14 mouse cellular contexts compared by ENCODE assay signal in genomic region chr16:33769848-33770247, GRCm38 (mm10). TPM values are rescaled to one million over a fixed set of nuclear protein-coding genes. Genes with fewer than 3 reads are reported as not detected.
DNase-seq lines count a peak whose midpoint lies in the region; ATAC-seq and TF ChIP-seq lines count a peak whose summit lies in the region.
"Had no signal": no experiment of that assay in that cellular context is flagged by ENCODE, and none has a peak within 500 bp of the region (broad histone marks: within the 10 kb centered on the region; RNA-seq: fewer than 3 reads in every experiment).

No protein-coding gene starts in this region.

- WGBS in lung, postnatal 0 days: 77% methylated on average over 7 of the region's 7 CpGs
- 79% methylated on average over 7 of the region's 7 CpGs for WGBS in heart, embryonic 11.5 days (ENCODE audit: insufficient replicate concordance)
- 67% methylated on average over 7 of the region's 7 CpGs for WGBS in kidney, embryonic 14.5 days

- DNase-seq in lung, postnatal 25 days (ENCODE audit: low spot score): peak; percentile 18
- DNase-seq in lung, postnatal 0 days (ENCODE audit: low spot score): no peak
- peak; percentile 96 for DNase-seq in CH12.LX (ENCODE audit: extremely low read depth)
- DNase-seq in thymus, postnatal 0 days (ENCODE audit: low spot score): peak; percentile 50
- DNase-seq in layer of hippocampus, adult 18-20 months (ENCODE audit: low spot score in 2 of 2): no peak
- DNase-seq: embryo, embryonic 11 days; lung, postnatal 14 days had no signal

- in situ Hi-C loops in CH12.LX (cut with MboI; ENCODE audit: low pct_ligation_motif_present, low pct_unique_long_range_greater_than_20kb, low sequenced_read_pairs): no loop called here

- H3K9me3 ChIP-seq in lung, postnatal 0 days (ENCODE audit: low read length): no peaks in the 10 kb centered on the region
- H3K9me3 ChIP-seq in CH12.LX (replicated peaks; ENCODE audit: low read length): peaks cover 4% of the 10 kb centered on the region
- no peaks in the 10 kb centered on the region for H3K9me3 ChIP-seq in heart, embryonic 11.5 days (replicated peaks; ENCODE audit: control insufficient read depth, low read length)
- no peaks in the 10 kb centered on the region for H3K9me3 ChIP-seq in kidney, embryonic 14.5 days (ENCODE audit: control insufficient read depth, low read length)
- H3K9me3 ChIP-seq: hindbrain, embryonic 12.5 days; limb, embryonic 12.5 days had no signal

- H3K79me2 ChIP-seq in CH12.LX (replicated peaks; ENCODE audit: control insufficient read depth, extremely low read depth, insufficient read depth, poor library complexity, severe bottlenecking): no peaks in the 10 kb centered on the region

- ATAC-seq in lung, postnatal 0 days: no peak
- ATAC-seq in inflammation-experienced regulatory T-cells, adult 6 months: peak; percentile 97
- ATAC-seq in heart, embryonic 11.5 days (replicated peaks; ENCODE audit: insufficient number of reproducible peaks, low FRiP score, low TSS enrichment): no peak
- ATAC-seq in kidney, embryonic 14.5 days (ENCODE audit: low FRiP score, low TSS enrichment): no peak

- no peak overlapping the region for H3K9ac ChIP-seq in lung, postnatal 0 days (replicated peaks; ENCODE audit: low read depth)
- H3K9ac ChIP-seq in CH12.LX (ENCODE audit: insufficient read depth, low read depth): no peak overlapping the region
- H3K9ac ChIP-seq in heart, embryonic 11.5 days (ENCODE audit: low read depth, low read length): no peak overlapping the region
- no peak overlapping the region for H3K9ac ChIP-seq in kidney, embryonic 14.5 days (ENCODE audit: low read depth, low read length)
- H3K9ac ChIP-seq: hindbrain, embryonic 12.5 days; limb, embryonic 12.5 days had no signal

- no peaks in the 10 kb centered on the region for H3K4me1 ChIP-seq in lung, postnatal 0 days (ENCODE audit: insufficient read depth, low read depth, low read length)
- H3K4me1 ChIP-seq in CH12.LX (ENCODE audit: control insufficient read depth in 1 of 2, insufficient read depth in 2 of 2): peaks cover 21 to 52% of the 10 kb centered on the region in 2 experiments
- no peaks in the 10 kb centered on the region for H3K4me1 ChIP-seq in heart, embryonic 11.5 days (ENCODE audit: control insufficient read depth, insufficient read depth, low read length)
- H3K4me1 ChIP-seq in kidney, embryonic 14.5 days (ENCODE audit: control insufficient read depth, insufficient read depth, low read length): no peaks in the 10 kb centered on the region
- H3K4me1 ChIP-seq: hindbrain, embryonic 12.5 days had no signal

- TF ChIP-seq POLR2A in CH12.LX (IDR thresholded peaks at IDR 0.05; ENCODE audit: low read depth, low read length): no peak

- no peak for TF ChIP-seq EP300 in lung, postnatal 0 days (IDR thresholded peaks at IDR 0.05)
- TF ChIP-seq EP300 in CH12.LX (IDR thresholded peaks at IDR 0.05; ENCODE audit: low read length): peak; percentile 96

- no peak for TF ChIP-seq CTCF in lung, postnatal 0 days (IDR thresholded peaks at IDR 0.05)
- TF ChIP-seq CTCF in CH12.LX (conservative IDR thresholded peaks at IDR 0.05 in 1 of 2, IDR thresholded peaks at IDR 0.05 in 1 of 2; ENCODE audit: low read depth in 2 of 2, low read length in 2 of 2): no peak

- H3K27me3 ChIP-seq in lung, postnatal 0 days (replicated peaks; ENCODE audit: insufficient read depth, low read length): no peaks in the 10 kb centered on the region
- H3K27me3 ChIP-seq in CH12.LX (replicated peaks): no peaks in the 10 kb centered on the region
- H3K27me3 ChIP-seq in heart, embryonic 11.5 days (ENCODE audit: control insufficient read depth, insufficient read depth, low read length): no peaks in the 10 kb centered on the region
- no peaks in the 10 kb centered on the region for H3K27me3 ChIP-seq in kidney, embryonic 14.5 days (ENCODE audit: control insufficient read depth, insufficient read depth, low read length)
- H3K27me3 ChIP-seq: hindbrain, embryonic 12.5 days; limb, embryonic 12.5 days had no signal

- no peak overlapping the region for H3K4me2 ChIP-seq in lung, postnatal 0 days (replicated peaks; ENCODE audit: low read depth, low read length)
- H3K4me2 ChIP-seq in CH12.LX (ENCODE audit: insufficient read depth, low read depth, poor library complexity, severe bottlenecking): peak overlapping the region; percentile 3; the same call in 1 of the 2 replicates
- H3K4me2 ChIP-seq in heart, embryonic 11.5 days: no peak overlapping the region
- no peak overlapping the region for H3K4me2 ChIP-seq in kidney, embryonic 14.5 days (replicated peaks; ENCODE audit: low read depth, low read length)
- H3K4me2 ChIP-seq: hindbrain, embryonic 12.5 days; limb, embryonic 12.5 days had no signal

- H3K27ac ChIP-seq in lung, postnatal 0 days (ENCODE audit: low read length): no peak overlapping the region
- peak overlapping the region; percentile 61; the same call in 1 of the 2 replicates for H3K27ac ChIP-seq in CH12.LX (ENCODE audit: insufficient read depth, low read depth)
- H3K27ac ChIP-seq in heart, embryonic 11.5 days (ENCODE audit: low read depth, low read length): no peak overlapping the region
- no peak overlapping the region for H3K27ac ChIP-seq in kidney, embryonic 14.5 days (ENCODE audit: low read depth, low read length)
- H3K27ac ChIP-seq: hindbrain, embryonic 12.5 days; limb, embryonic 12.5 days had no signal

- H3K36me3 ChIP-seq in lung, postnatal 0 days (ENCODE audit: insufficient read depth, low read length): no peaks in the 10 kb centered on the region
- peaks cover 21 to 32% of the 10 kb centered on the region in 2 experiments for H3K36me3 ChIP-seq in CH12.LX (replicated peaks in 1 of 2; ENCODE audit: control insufficient read depth in 1 of 2, insufficient read depth in 1 of 2, low read length in 1 of 2)
- peaks cover 3% of the 10 kb centered on the region; the same call in 1 of the 2 replicates for H3K36me3 ChIP-seq in heart, embryonic 11.5 days (ENCODE audit: control insufficient read depth, insufficient read depth, low read length)
- no peaks in the 10 kb centered on the region for H3K36me3 ChIP-seq in kidney, embryonic 14.5 days (ENCODE audit: control insufficient read depth, insufficient read depth, low read length)

- no peak; the same call in 1 of the 2 replicates for TF ChIP-seq RAD21 in CH12.LX (IDR thresholded peaks at IDR 0.05; ENCODE audit: low read depth, low read length)

- dilution Hi-C loops in CH12.LX (cut with MboI; ENCODE audit: extremely low pct_ligation_motif_present, extremely low pct_unique_long_range_greater_than_20kb, low sequenced_read_pairs): no loop called here

- H3K4me3 ChIP-seq in lung, postnatal 0 days (ENCODE audit: low read depth, low read length): no peak overlapping the region
- H3K4me3 ChIP-seq in CH12.LX (replicated peaks in 1 of 3; ENCODE audit: low read depth in 2 of 3, low read length in 2 of 3, poor library complexity in 1 of 3): no peak overlapping the region
- no peak overlapping the region for H3K4me3 ChIP-seq in heart, embryonic 11.5 days (ENCODE audit: low read depth, low read length)
- no peak overlapping the region for H3K4me3 ChIP-seq in kidney, embryonic 14.5 days (ENCODE audit: low read length)
- H3K4me3 ChIP-seq: hindbrain, embryonic 12.5 days; limb, embryonic 12.5 days had no signal

TF ChIP-seq in CH12.LX, 34 proteins besides CTCF, POLR2A, EP300 and RAD21 (continues in another document):
- TF ChIP-seq CHD2 (IDR thresholded peaks at IDR 0.05; ENCODE audit: low read length) (no peak), IRF4 (IDR thresholded peaks at IDR 0.05; ENCODE audit: low read depth, low read length) (peak; percentile 83), E2F4 (IDR thresholded peaks at IDR 0.05; ENCODE audit: insufficient replicate concordance, low read depth, low read length) (no peak), NELFE (IDR thresholded peaks at IDR 0.05; ENCODE audit: low read depth, low read length) (0 out of 2 replicates have a peak, but pooled peaks have one; percentile 23), ZNF384 (IDR thresholded peaks at IDR 0.05; ENCODE audit: low read depth, low read length) (peak; percentile 23; the same call in 1 of the 2 replicates), RCOR1 (conservative IDR thresholded peaks at IDR 0.05; ENCODE audit: low read depth, low read length) (peak; percentile 89), SIN3A (IDR thresholded peaks at IDR 0.05; ENCODE audit: low read length) (peak; percentile 83), PAX5 (IDR thresholded peaks at IDR 0.05; ENCODE audit: low read length) (no peak), USF1 (IDR thresholded peaks at IDR 0.05; ENCODE audit: low read depth, low read length) (no peak), POLR2AphosphoS2 (IDR thresholded peaks at IDR 0.05; ENCODE audit: low read depth, low read length) (0 out of 2 replicates have a peak, but pooled peaks have one; percentile 12), NRF1 (IDR thresholded peaks at IDR 0.05; ENCODE audit: low read depth, low read length) (peak; percentile 25; the same call in 1 of the 2 replicates), USF2 (conservative IDR thresholded peaks at IDR 0.05; ENCODE audit: low read depth, low read length) (no peak; the same call in 1 of the 2 replicates), MYC (IDR thresholded peaks at IDR 0.05; ENCODE audit: low read depth, low read length) (no peak)

RNA-seq across cellular contexts. Expression of gene Muc13, which starts 24.0 kb away (rescaled TPM):
- polyA plus RNA-seq in lung, postnatal 0 days (2015; fragmentation: Nextera tagmentation; extraction: Ambion mirVana): 0.08 and 0.11 TPM in 2 replicates
- total RNA-seq in CH12.LX (2012; rRNA removed) (not detected in 2 replicates), CH12.LX (2014; rRNA removed) (not detected in 2 replicates)
- polyA plus RNA-seq in CH12.LX (2012; ENCODE audit: insufficient read length, low read depth): not detected in 2 replicates
- polyA plus RNA-seq in inflammation-experienced regulatory T-cells, adult 6 months (2017; shearing (Covaris generic)): under 1 TPM in 1 of 3 experiments, not detected in 2; 0.78 TPM
- 0.48 and 0.69 TPM in 2 replicates for polyA plus RNA-seq in thymus, postnatal 0 days (2015; fragmentation: Nextera tagmentation; extraction: Ambion mirVana)
- not detected for total RNA-seq in layer of hippocampus, adult 18-20 months (2021)
- 0.39 and 0.56 TPM in 2 replicates for polyA plus RNA-seq in heart, embryonic 11.5 days (2014; fragmentation: Nextera tagmentation; extraction: Ambion mirVana)
- polyA plus RNA-seq in kidney, embryonic 14.5 days (2014; fragmentation: Nextera tagmentation; extraction: Ambion mirVana): 0.09 TPM in 1 of 2 replicates, not detected in the other
- total RNA-seq: adrenal gland, adult 18-20 months; layer of hippocampus, postnatal 25 days had no signal

RNA-seq across cellular contexts. Expression of gene Itgb5, which starts 59.6 kb away (rescaled TPM):
- 34.5 and 39.4 TPM in 2 replicates for polyA plus RNA-seq in lung, postnatal 0 days (2015; fragmentation: Nextera tagmentation; extraction: Ambion mirVana)
- total RNA-seq in CH12.LX (2012; rRNA removed) (11.5 and 20.1 TPM in 2 replicates), CH12.LX (2014; rRNA removed) (0.65 and 0.85 TPM in 2 replicates)
- 1.1 and 1.8 TPM in 2 replicates for polyA plus RNA-seq in CH12.LX (2012; ENCODE audit: insufficient read length, low read depth)
- 1 to 10 TPM; 1.3 to 2.8 (median 1.7) TPM for polyA plus RNA-seq in inflammation-experienced regulatory T-cells, adult 6 months (2017; shearing (Covaris generic))
- polyA plus RNA-seq in thymus, postnatal 0 days (2015; fragmentation: Nextera tagmentation; extraction: Ambion mirVana): 5.1 and 5.5 TPM in 2 replicates
- 10 to 100 TPM; 46.6 to 48.4 TPM for total RNA-seq in layer of hippocampus, adult 18-20 months (2021)
- 42.4 and 49.8 TPM in 2 replicates for polyA plus RNA-seq in heart, embryonic 11.5 days (2014; fragmentation: Nextera tagmentation; extraction: Ambion mirVana)
- 34.3 and 49.7 TPM in 2 replicates for polyA plus RNA-seq in kidney, embryonic 14.5 days (2014; fragmentation: Nextera tagmentation; extraction: Ambion mirVana)

Comparison
In these comparisons a context has a peak if more than half of its experiments do, and no peak if none do; other contexts are left out.
1. DNase-seq: peak in lung, postnatal 25 days (single experiment), CH12.LX (single experiment) and thymus, postnatal 0 days (single experiment); none in lung, postnatal 0 days (single experiment) and layer of hippocampus, adult 18-20 months (0 of 2).